Mouse (Mus musculus): ENCODE data around the gene Zbtb40.

Zbtb40 gene

DNA sequence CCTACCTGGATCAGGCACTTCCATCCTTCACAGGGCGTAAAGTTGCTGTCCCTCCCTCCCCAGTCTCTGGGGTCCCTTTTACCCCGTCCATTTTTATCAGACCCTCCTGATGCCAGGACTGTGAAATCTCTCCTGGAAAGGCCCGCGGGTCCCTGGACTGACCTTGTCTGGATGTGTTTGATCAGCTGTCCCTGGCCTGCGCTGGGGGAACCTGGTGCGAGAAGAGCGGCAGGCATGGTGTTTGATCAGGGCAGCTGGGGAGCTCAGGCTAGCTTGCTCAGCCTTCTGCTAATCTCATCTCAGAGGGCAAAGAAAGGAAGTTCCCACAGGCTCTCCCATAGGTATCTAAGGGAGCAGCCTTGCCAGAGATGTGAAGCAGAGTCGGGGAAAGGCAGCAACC, 71.4 kb downstream of the Zbtb40 start:
- no peak for DNase-seq (ENCODE audit: low spot score)

DNA sequence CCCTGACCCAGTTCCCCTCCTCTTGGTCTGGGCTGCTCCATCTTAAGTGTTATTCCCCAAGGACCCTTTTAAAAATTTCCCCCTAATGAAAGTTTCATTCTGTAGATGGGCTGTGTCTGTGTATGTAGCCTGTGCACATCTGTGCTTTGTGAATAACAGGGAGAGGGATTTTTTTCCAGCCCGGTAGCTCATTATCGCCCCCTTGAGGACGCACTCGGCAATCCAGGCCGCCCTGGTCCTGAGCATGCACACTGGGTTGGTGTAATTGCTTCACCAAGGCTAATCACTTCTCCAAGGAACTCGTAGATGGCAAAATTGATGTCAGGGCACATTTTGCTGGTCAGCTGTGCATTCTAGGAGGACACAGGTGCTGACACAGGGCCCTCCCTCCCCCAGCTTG, 77.7 kb downstream of the Zbtb40 start:
- DNase-seq (ENCODE audit: low spot score), result peak; percentile 50

DNA sequence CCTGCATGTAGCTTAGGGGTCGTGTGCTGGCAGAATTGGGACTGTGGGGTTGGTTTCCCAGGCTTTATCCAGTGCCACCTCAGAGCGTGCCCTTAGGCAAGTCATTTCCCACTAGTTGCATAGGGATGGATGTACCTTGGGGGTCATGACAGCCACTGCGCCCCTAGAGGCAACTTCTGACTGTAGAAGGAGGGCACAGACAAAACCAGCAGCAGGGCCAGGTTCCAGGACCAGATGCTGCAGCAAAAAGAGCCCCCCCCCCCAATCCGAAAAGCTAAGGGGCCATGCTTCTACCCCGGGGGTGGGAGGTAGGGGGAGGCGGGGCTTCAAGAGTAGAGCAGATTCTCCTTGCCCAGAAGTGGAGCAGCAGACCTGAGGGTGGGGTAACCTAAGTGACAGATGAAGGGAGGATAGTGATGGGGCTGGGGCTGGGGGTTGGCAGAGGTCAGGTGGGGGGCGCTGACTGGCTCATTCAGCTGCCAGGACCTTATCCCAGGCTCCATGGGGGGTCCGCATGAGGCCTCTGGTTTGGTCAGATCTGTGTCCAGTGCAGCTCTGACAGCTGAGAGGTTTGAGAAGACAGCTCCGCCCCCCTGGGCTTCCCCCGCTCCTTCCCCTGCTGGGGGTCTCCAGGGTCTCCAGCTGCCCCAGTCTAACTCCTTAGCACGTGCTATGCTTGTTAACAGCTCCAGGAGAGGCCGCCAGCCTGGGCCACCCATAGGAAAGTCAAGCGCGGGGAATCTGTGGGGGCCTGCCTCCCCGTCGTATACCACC, 78.9 kb downstream of the Zbtb40 start:
- no peak for DNase-seq (ENCODE audit: low spot score)

DNA sequence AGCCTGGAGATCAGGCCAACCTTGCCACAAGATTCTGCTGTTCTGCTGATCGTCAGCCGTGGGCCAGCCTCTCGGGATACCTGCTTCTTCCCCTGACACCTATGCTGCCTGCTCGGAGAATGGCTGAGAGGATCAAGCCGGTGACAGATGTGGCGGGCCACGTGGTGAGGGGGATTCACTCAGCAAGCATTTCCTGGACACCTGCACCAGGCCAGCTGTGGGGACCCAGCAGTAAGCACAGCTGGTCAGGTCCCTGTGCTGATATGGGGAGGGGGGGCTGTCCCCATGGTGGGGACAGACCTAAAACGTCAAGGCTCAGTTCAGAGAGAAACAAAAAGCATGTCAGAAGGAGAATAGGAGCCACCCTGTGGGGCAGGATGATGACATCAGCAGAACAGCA, 79.5 kb downstream of the Zbtb40 start:
- DNase-seq (ENCODE audit: low spot score), result no peak

DNA sequence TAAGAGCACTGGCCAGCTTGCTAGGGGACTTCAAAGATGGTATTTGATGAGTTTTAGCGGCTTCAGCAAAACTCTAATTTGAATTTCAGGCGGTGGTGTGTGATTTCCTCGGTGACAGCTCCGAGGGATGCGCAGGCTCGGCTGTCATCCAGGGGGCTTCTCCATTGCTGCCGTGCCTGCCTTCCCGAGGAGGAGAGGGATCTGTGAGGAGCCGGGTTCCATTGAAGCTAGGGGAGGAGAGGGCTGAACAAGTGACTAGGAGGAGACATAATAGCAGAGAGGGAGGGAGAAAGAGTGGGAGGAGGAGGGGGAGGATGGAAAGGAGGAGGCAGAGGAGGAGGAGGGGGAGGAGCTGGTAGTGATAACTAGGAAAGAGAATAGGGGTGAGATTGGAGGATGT, 81.1 kb downstream of the Zbtb40 start:
- no peak for DNase-seq (ENCODE audit: low spot score)

DNA sequence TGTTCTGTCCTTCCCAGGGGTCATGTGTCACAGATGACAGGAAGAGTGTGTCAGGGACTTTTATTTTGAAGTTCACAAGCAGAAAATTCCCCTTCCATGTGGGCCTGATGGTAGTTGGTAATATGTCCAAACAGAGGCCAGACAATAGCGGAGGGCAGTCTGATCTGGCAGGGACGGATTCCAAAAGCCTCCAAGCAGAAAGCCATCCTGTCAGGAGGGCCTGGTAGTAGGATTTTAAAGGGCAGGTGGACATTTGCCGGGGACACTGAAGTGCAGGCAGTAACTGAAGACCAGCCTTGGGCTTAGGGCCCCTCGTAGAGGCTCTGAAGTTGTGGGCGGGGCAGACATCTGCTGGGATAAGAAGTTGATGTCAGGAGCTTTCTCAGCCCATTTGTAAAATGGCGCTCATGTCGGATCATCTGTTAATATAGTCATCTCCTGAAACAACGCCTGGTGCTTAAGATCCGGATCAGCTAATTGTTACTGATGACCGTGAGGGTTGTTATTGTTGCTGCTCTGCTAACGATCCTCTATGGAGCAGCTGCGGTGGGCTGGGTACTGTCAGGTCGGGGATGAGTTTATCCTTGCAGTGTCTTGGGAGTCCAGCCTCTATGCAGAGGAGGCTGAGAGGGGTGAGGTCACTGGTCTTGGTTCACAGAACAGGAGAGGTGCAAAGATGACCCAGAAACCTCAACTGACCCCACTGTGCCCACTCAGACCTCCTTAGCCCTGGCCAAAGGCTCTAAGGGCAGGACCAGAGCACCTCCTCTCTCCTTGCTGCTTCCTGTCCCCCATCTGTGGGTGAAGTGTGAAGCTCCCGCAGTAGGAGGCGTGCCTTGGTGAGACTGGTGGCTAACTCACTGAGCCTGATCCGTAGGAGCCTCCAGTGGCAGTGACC, 81.9 kb downstream of the Zbtb40 start:
- DNase-seq (ENCODE audit: low spot score), result no peak

DNA sequence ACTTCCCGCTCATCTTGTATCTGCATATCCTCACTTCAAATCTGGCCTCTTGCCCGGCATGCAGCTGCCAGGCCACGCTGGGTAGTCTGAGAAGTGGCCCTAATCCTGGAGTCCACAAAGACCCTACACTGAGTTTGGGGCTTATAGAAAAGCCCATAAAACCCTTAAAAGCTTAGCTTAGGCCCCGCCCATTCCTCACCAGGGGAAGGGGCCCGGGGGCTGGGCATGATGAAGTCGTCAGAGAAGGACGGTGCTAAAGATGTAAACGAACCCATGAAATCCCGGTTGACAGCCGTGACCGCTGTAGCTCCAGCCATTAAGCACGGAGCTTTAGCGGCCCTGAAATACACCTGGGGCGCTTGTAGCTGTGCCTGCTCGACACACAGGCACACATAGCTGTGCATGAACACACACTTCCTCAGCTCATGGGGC, 83.6 kb downstream of the Zbtb40 start:
- DNase-seq (ENCODE audit: low spot score), result no peak

DNA sequence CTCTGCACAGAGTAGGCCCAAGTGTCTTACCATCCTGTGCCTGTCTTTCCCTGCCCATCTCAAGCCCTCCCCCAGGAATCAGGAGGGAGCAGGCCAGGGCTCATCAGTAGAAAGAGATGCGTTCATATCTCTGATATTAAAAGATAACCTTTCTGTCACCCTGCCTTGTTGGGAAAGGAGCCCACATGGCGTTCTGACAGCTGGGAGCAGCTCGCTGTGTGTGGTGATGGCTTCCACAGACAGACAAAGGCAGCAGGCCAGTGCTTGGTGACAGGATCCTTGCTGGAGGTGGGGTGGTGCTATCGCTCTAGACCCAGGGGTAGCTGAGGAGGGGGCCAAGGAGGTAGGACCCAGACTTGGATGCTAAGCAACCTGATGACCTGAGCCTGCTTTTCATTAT, 86.2 kb downstream of the Zbtb40 start:
- DNase-seq (ENCODE audit: low spot score), result no peak

DNA sequence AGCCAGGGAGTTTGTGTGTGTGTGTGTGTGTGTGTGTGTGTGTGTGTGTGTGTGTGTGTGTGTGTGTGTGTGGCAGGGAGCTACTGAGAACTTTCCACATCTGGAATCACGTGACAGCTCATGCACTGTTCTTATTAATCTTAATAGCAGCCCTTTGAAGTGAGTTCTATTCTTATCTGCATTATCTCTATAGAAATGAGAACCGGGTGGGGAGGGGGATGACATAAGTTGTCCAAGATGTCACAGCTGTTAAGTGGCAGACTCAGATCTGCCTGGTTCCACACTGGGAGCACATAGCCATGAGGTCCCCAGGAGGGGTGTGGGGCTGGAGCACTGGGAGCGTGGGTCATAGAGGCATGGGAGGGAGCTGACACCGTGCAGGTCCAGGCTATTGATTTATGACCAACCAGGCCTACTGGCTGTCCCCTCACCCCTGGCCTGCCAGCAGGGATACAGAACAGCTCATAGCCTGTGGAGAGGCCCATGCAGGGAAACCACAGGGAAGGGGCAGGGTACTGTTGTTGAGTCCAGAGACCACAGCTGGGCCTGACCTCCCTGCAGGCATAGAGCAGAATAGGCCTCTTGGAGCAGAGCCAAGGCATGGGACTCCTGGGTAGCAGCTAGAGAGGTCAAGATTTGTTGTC, 86.8 kb downstream of the Zbtb40 start:
- DNase-seq (ENCODE audit: low spot score), result no peak

DNA sequence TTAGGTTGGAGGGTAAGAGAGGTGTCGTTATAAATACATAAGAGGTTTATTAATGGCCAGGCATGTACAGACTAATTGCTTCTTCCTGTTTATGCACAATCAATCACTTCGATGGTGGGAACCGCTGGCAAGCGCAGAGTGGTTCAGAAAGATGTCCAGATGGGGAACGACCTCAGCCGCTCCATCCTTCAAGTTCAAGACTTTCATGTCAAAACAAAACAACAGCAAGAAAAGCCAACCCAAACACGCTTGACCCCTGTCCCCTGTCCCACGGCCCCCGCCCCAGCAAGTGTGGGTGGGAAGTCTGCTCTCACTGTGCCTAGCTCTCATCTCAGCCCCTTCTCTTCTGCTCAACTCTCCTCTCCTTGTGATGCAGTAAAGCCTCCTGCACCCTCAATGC, 88.0 kb downstream of the Zbtb40 start:
- no peak for DNase-seq (ENCODE audit: low spot score)

DNA sequence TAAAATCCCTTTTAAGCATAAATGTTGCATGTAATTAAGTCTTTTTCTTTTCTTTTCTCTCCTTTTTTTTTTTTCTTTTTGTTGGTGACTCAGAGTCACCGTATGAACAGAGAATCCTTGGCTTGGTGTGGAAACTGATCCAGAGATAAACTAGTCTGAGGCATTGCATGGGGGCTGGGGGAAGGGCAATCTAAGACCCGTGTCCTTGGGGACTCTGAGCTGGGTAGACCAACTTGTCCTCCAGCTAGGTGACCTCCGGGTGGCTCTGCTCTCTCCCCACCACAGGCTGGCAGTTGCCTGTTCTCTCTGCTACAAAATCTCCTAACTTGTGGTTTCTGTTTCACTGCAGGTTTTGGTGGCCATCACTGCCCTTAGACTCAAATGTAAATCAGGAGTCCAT, 88.5 kb downstream of the Zbtb40 start:
- no peak for DNase-seq (ENCODE audit: low spot score)

DNA sequence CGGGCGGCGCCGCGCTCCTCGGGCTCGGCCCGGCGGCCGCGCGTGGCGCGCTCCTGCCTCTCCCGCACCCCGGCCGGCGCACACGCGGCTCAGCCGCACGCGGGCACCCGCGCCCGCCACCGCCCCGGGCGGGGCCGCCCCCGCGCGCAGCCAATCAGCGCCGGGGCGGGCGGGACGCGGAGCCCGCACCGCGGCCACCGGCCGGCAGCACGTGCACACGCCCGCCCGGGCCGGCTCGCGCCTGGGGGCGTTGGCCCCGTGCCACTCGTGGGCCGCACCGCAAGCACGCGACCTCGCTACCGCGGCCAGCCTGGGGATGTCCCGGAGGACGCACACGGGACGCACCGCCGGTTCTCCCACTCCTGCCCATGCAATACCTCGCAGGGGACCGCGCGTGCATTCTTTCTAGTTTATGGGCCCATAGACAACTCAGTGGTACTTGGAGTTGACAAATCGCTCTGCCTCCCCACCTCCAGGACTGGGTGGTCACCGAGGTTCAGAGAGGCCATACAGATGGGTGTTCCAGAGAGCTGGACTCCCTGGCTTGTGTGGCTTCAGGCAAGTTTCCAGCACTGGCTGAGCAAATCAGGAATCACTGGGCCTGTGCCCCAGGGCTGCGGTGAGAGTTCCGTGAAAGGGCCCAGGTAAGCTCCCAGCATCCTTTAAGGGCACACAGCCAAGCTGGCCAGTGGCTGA, 91.7 kb downstream of the Zbtb40 start, which contains the start of gene Epha8:
TSS of gene Epha8 (minus strand) at position 66 of the 696 bp plus-strand sequence.
- no peak for DNase-seq (ENCODE audit: low spot score)

DNA sequence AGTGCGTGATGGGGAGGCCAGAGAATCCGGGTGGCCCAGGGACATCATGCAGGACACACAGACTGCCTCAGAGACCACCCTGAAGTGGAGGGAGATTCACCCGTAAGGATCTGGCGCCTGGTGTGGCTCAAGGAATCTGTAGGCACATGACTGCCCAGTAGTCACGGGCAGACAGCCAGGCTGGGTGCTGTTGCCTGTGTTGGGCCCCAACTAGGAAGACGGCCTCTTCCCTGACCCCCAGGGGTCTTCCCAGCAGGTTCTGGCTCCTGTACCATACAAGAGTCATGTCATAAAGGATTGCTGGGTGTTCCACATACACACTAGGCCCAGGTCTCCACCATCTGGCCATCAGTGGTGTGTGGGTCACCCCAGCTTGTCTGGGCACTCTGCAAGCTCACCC, 94.0 kb downstream of the Zbtb40 start:
- DNase-seq (ENCODE audit: low spot score), result no peak

DNA sequence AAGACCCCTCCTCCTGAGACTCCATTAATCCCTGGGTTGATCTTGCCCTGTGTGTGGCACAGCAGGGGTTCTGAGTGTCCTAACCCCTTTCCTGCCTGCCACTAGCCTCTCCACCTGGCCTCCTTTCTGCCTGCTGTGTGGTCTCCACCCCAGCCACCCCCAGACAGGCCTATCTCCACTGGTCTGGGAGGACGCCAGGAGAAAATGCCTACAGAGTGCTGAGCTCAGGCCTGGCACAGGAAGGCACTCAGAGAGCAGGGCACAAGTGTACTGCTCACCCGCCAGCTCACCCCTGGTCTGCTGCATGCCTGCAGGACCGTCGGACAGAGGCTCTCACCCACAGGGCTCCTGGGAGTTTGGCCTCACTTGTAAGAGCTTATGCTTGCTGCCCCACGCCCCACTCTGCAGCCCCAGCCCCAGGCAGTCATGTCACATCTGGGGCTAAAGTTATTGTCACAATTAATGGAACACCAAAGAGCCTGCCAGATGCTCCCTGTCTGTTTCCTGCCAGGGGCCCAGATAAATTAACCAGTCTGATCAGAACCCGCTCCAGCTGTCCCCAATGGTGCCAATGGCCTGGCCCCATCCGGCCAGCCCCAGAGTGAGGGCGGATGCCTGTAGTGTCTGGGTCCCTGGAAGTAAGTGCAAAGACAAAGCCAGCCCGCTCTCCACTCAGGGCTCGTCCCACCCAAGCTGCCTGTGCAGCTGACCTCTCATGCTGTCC, 99.2 kb downstream of the Zbtb40 start:
- DNase-seq (ENCODE audit: low spot score), result no peak

DNA sequence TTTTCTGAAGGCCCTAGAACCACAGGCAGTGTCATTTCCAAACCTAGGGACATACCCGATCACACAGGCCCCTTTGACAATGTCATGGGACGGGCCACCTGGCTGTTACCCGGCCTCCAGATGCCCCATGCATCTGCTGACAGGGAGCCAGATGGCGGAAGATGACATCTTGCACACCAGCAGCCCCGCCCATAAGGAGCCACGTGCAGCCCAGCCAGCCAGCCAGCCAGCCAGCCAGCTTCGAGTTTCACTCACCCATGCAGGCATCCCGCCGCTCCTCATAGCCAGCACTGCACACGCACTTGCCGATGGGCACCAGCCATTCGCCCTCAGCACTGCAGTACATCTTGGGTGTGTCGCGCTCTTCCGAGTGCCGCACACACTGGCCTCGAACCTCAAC, 103.2 kb downstream of the Zbtb40 start:
- DNase-seq (ENCODE audit: low spot score), result no peak

DNA sequence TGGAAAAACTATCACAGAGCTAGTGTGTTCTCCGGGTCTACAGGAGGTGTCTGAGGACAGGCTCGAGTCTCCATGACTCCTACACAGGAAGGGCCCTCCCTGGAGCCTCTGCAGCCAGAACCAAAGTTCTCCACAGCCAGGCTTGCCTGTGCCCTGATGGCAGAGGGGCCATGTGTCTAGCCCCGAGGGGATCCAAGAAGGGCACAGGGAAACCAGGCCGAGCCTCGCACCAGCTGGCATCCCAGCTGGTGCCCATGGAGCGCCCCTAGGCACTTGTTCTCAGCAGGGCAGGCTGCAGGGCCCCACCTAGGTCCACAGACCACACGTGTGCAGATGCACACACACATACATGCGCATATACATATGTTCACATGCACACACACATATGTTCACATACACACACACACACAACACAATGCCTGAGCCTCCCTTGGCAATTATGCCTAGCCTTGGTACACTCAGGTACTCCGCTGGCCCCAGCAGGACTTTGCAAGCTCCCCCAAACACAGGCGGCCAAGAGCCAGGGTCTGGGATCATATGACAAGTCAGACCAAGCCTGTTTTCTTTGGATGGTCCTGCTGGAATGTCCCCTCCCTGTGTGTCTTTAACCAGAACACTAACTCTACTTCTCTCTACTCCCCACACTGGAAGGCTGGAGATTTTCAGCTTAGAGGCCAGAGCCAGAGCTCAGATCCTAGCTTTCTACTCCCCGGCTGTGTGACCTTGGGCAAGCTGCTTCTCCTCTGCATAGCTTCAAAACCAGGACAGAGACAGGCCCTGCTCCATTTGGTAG, 103.8 kb downstream of the Zbtb40 start:
- DNase-seq (ENCODE audit: low spot score), result no peak

DNA sequence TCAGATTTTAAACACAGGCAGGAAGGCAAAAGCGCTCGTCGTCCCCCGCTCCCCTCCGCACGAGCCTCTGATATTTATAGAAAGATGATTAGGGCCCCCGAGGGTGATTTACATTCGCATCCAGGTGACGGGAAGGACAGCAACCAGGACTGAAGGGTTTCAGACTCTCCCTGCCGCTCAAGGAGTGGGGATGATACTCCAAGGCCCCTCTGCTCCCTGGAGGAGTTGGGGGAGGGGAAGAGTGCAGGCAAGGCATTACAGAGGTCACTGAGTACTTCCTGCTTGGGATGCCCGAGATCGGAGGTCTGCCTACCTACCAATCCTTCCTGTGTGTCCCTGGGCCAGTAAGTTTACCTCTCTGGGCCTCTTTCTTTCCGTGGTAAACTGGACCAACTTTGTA, 105.4 kb downstream of the Zbtb40 start:
- no peak for DNase-seq (ENCODE audit: low spot score)

DNA sequence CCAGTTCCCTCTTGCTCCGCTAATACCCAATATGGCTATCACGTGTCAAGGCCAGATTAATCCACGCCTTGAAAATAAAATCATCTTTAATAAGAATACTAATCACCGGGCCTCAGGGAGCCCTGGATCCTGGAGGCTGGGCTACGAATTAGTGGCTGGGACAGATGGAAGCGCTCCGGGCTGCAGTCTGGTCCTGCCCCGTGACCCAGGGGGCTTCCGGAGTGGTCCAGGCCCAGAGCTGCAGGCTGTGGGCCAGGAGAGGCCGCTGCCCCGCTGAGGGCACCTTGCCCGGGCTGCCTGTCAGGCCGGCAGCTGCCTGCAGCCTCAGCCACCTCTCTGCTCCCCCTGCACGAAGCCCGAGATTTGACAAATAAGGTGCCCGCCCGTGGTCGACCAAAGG, 105.8 kb downstream of the Zbtb40 start:
- DNase-seq (ENCODE audit: low spot score), result no peak

DNA sequence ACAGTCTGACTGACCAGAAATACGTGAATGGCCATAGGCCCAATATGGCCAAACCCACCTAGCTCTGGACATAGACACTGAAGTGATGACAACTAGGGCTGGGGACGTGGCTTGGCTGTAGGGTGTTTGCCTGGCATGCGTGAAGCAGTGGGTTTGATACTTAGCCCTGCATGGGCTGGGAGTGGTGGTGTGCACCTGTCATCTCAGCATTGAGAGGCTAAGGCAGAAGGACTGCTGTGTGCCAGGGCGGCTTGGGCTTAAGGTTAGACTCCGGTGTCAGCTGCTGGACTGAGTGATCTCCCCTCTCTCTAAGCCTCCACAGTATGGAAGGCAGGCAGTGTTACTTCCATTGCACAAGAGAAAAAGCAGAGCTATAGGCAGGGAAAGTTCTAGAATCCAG, 110.7 kb downstream of the Zbtb40 start:
- no peak for DNase-seq (ENCODE audit: low spot score)

DNA sequence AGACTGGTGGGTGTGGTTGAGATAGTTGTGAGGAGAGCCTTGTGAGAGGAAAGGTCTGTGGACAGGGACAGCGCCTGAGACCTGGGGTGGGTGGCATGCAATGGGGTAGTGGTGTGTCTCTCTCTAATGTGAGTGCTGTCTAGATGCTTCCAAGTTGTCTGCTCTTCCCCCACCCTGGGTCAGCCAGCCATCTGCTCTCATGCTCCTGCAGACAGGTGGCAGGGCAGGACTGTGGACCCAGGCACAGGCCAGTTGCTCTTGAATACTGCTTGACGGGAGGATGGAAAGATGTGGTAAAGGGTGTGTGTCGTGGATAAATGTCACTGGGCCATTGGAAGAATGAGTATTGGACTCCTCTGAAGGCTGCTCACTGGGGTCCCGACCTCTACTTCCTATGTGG, 111.3 kb downstream of the Zbtb40 start:
- DNase-seq (ENCODE audit: low spot score), result no peak
